Mouse (Mus musculus) heart, postnatal 10 days (tissue): ENCODE data around the gene Arhgef2. TPM values are rescaled to one million over a fixed set of nuclear protein-coding genes. Genes with fewer than 3 reads are reported as not detected.
"Not testable (repeated sequence)": the region's sequence is repeated elsewhere in the genome, so short reads cannot be mapped to it uniquely, and the experiment has no call there.

Source experiments
- DNase-seq, 2 experiments: peaks; one replicate each; pipeline ENCODE4 v3.0.0; 2021
- intact Hi-C: fragments of 180-260 bp; cut with DNase I; formaldehyde crosslinking; loops from one replicate; pipeline ENCODE4 v1.15.1; 2025
- total RNA-seq, 2 experiments: library from RNA; stranded (reverse); gene quantifications; 2 replicates each; pipeline ENCODE4 v1.2.3; 2021

Arhgef2 gene
- total RNA-seq, 2 experiments from 2014 or later: 89.5 to 96.3 TPM

GRCm38 (mm10) chr3:88586640-88587039, 19.1 kb upstream of the Arhgef2 start:
- intact Hi-C loops: no loop called here
- DNase-seq: no peak

- intact Hi-C loops: loop anchor here (5.0 kb wide), 2 partner anchors 52 to 147 kb away; no protein-coding TSS in a partner anchor
- no peak for DNase-seq
These were observed 15.5 kb upstream of the Arhgef2 start for GRCm38 (mm10) chr3:88590246-88590645.

- no peak for DNase-seq
- intact Hi-C loops: loop anchor here (5.0 kb wide), 2 partner anchors 51 to 146 kb away; no protein-coding TSS in a partner anchor
These were observed 14.7 kb upstream of the Arhgef2 start for GRCm38 (mm10) chr3:88591044-88591443.

- intact Hi-C loops: loop anchor here (5.0 kb wide), 2 partner anchors 50 to 145 kb away; no protein-coding TSS in a partner anchor
- peak; percentile 55 to 79 for DNase-seq
These were observed 13.6 kb upstream of the Arhgef2 start for GRCm38 (mm10) chr3:88591950-88592731.

GRCm38 (mm10) chr3:88592942-88593576, 12.7 kb upstream of the Arhgef2 start:
- intact Hi-C loops: loop anchor here (5.0 kb wide), 2 partner anchors 49 to 144 kb away; no protein-coding TSS in a partner anchor

GRCm38 (mm10) chr3:88593893-88594580, 11.7 kb upstream of the Arhgef2 start:
- intact Hi-C loops: loop anchor here (5.0 kb wide), 2 partner anchors 48 to 143 kb away; no protein-coding TSS in a partner anchor
- DNase-seq: no peak

More at GRCm38 (mm10) chr3:88592942-88593576, 12.7 kb upstream of the Arhgef2 start:
- peak in 1 of 2 experiments; percentile 9 for DNase-seq

- intact Hi-C loops, DNase-seq: not testable (repeated sequence)
These were observed 9.2 kb upstream of the Arhgef2 start for GRCm38 (mm10) chr3:88596547-88596946.

GRCm38 (mm10) chr3:88602466-88602865, 3.3 kb upstream of the Arhgef2 start:
- intact Hi-C loops: no loop called here

GRCm38 (mm10) chr3:88603714-88604161, 2.0 kb upstream of the Arhgef2 start:
- DNase-seq: peak; percentile 81 to 87
- intact Hi-C loops: no loop called here

More at GRCm38 (mm10) chr3:88602466-88602865, 3.3 kb upstream of the Arhgef2 start:
- no peak for DNase-seq

GRCm38 (mm10) chr3:88604863-88605262, 903 bp upstream of the Arhgef2 start:
- intact Hi-C loops: no loop called here
- no peak for DNase-seq

GRCm38 (mm10) chr3:88607065-88607757, 1.4 kb downstream of the Arhgef2 start:
- peak; percentile 94 to 96 for DNase-seq

GRCm38 (mm10) chr3:88607758-88608138, 2.0 kb downstream of the Arhgef2 start:
- intact Hi-C loops: loop anchor here (1.0 to 2.0 kb wide), 3 partner anchors 17 to 33 kb away; no protein-coding TSS in a partner anchor

More at GRCm38 (mm10) chr3:88607065-88607757, 1.4 kb downstream of the Arhgef2 start:
- intact Hi-C loops: loop anchor here (1.0 to 2.0 kb wide), 2 partner anchors 26 to 33 kb away; no protein-coding TSS in a partner anchor

GRCm38 (mm10) chr3:88609066-88609465, 3.3 kb downstream of the Arhgef2 start:
- intact Hi-C loops: loop anchor here (2.0 kb wide), 1 partner anchor 16 kb away; no protein-coding TSS in a partner anchor
- DNase-seq: no peak

More at GRCm38 (mm10) chr3:88607758-88608138, 2.0 kb downstream of the Arhgef2 start:
- DNase-seq: no peak

- intact Hi-C loops: no loop called here
- no peak for DNase-seq
These were observed 8.7 kb downstream of the Arhgef2 start for GRCm38 (mm10) chr3:88614418-88614817.

- intact Hi-C loops: no loop called here
- DNase-seq: no peak
These were observed 9.4 kb downstream of the Arhgef2 start for GRCm38 (mm10) chr3:88615117-88615516.

- peak; percentile 90 for DNase-seq
- intact Hi-C loops: no loop called here
These were observed 10.2 kb downstream of the Arhgef2 start for GRCm38 (mm10) chr3:88615902-88616391.

- no peak for DNase-seq
- intact Hi-C loops: no loop called here
These were observed 11.3 kb downstream of the Arhgef2 start for GRCm38 (mm10) chr3:88616951-88617500.

GRCm38 (mm10) chr3:88618074-88618871, 12.5 kb downstream of the Arhgef2 start:
- peak; percentile 51 to 55 for DNase-seq
- intact Hi-C loops: no loop called here
